Mouse (Mus musculus) adipocyte (in vitro differentiated cells): Measurements from ENCODE around the gene Trim65.
A peak's percentile ranks its signal among the peaks of the same experiment; 100 is the strongest.
"Not testable (repeated sequence)": the region's sequence is repeated elsewhere in the genome, so short reads cannot be mapped to it uniquely, and the experiment has no call there.

Source experiments
- DNase-seq: peaks from one replicate; pipeline ENCODE4 v3.0.0-alpha.2; 2016; ENCODE audit warnings: low spot score

The Trim65 gene

GRCm38 (mm10) chr11:116108464-116109137 lies 22.3 kb downstream of the Trim65 start:
- peak; percentile 92 for DNase-seq

DNA sequence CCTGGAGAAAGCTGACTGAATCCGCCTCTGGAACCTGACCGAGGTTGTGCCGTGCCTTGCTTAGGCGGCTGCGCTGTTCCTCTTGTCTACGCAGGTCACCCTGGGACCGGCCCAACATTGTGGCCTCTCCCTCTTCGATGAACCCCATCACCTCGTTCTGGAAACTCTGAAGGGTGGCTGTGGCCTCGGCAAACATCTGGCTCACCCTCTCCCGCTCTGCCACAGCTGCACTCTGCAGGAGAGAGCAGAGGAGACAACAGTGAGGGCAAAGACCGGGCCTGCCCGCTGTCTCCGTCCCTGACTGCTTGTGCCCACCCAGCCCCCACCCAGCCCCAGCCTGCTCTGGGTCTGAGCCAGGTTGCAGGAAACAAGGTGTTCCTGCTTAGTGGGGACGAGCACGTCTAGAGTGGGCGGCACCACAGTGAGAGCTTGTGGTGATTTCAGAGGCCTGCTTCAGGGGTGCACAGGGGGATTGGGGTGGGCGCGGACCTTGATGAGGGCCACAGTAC lies 23.1 kb downstream of the Trim65 start:
- no peak for DNase-seq

GRCm38 (mm10) chr11:116106963-116107776 lies 23.8 kb downstream of the Trim65 start:
- DNase-seq, result no peak

DNA sequence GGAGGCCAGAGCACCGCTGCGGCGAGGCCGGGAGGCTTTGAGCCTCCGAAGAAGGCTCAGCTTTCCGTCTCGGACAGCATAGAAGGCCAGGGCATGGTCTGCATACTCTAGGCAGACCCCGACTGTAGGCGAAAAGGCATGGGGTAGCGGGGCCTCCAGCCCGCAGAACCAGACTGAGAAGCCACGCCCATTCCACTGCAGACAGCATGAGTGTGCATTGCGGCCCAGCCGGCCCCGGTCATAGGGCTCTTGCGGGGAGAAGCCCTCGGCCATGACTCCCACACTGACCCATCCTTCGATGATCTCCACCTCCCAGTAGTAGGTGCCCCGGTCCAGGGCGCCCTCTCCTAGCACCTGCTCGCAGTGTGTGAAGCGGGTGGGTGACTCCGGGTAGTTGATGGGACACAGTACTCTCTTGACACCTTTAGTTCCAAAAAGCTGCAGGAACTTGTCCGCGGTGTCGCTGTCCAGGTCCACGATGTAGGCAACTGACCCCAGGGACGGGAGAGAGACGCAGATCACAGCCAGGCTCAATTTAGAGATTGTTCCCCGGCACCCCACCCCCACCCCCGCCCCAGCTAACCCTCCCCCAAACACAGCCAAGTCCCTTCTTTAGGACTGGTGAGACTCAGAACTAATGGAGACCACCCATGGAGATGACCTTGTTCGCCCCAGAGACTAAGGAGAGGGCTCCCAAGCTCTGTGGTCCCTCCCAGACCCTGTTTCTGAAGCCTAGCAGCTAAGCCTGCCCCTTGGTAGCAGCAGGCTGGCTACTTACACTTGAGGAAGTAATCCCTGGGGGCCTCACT lies 24.6 kb downstream of the Trim65 start:
- DNase-seq, result no peak

DNA sequence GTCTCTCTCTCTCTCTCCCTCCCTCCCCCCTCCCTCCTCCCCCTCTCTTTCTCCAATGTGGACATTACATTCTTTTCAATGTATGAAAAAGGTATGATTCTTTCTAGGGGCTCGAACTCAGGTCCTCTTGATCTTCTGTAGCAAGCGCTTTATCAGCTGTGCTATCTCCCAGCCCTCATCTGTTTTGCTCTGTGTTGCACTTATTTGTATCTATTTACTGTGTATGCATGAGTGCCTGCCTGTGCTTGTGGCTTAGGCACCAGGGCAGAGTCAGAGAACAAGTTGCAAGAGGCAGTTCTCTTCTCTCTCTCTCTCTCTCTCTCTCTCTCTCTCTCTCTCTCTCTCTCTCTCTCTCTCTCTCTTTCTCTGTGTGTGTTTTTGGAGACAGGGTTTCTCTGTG lies 25.9 kb downstream of the Trim65 start:
- DNase-seq, result no peak

GRCm38 (mm10) chr11:116104006-116104646 lies 26.8 kb downstream of the Trim65 start:
- peak; percentile 80 for DNase-seq

- DNase-seq, result peak; percentile 51
Observed at GRCm38 (mm10) chr11:116103572-116103971, 27.4 kb downstream of the Trim65 start.

DNA sequence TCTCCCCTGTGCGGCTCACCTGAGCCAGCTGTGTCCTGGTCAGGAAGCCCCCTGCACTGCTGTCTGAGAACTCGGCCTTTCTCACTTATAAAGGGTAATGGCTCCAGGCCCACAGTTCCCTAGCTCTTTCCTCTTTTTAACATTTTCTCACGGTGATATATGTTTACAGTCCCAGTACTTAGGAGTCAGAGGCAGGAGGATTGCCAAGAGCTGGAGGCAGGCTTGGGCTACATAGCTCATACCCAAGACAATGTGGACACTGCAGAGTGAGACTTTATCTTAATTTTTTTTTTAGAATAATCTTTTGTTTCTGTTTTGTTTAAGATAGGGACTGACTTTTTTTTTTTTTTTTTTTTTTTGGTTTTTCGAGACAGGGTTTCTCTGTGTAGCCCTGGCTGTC lies 28.5 kb downstream of the Trim65 start:
- DNase-seq, result peak; percentile 81

GRCm38 (mm10) chr11:116101931-116102381 lies 29.0 kb downstream of the Trim65 start:
- peak; percentile 70 for DNase-seq

GRCm38 (mm10) chr11:116100839-116101238 lies 30.1 kb downstream of the Trim65 start:
- no peak for DNase-seq

GRCm38 (mm10) chr11:116100385-116100784 lies 30.5 kb downstream of the Trim65 start:
- DNase-seq, result peak; percentile 87

GRCm38 (mm10) chr11:116099462-116099861 lies 31.5 kb downstream of the Trim65 start:
- no peak for DNase-seq

GRCm38 (mm10) chr11:116098711-116099460 lies 32.0 kb downstream of the Trim65 start:
- DNase-seq, result peak; percentile 78

GRCm38 (mm10) chr11:116096213-116097108 lies 34.5 kb downstream of the Trim65 start:
- DNase-seq, result peak; percentile 62

DNA sequence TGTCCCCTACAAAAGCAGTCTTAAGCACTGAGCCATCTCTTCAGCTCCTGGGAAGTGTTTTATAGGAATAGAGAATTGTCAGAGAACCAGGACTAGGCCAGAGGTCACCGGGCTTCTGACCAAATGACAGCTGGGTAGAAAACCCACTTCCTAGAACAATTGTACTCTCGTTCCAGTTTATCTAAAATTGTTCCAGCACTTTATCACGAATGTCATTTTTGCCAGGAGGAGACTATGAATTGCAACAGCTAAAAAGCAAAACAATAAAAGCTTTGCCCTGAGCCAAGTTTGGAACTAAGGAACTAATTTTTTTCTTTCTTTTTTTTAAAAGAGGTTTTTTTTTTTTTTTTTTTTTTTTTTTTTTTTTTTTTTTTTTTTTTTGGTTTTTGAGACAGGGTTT lies 35.4 kb downstream of the Trim65 start:
- peak; percentile 95 for DNase-seq

DNA sequence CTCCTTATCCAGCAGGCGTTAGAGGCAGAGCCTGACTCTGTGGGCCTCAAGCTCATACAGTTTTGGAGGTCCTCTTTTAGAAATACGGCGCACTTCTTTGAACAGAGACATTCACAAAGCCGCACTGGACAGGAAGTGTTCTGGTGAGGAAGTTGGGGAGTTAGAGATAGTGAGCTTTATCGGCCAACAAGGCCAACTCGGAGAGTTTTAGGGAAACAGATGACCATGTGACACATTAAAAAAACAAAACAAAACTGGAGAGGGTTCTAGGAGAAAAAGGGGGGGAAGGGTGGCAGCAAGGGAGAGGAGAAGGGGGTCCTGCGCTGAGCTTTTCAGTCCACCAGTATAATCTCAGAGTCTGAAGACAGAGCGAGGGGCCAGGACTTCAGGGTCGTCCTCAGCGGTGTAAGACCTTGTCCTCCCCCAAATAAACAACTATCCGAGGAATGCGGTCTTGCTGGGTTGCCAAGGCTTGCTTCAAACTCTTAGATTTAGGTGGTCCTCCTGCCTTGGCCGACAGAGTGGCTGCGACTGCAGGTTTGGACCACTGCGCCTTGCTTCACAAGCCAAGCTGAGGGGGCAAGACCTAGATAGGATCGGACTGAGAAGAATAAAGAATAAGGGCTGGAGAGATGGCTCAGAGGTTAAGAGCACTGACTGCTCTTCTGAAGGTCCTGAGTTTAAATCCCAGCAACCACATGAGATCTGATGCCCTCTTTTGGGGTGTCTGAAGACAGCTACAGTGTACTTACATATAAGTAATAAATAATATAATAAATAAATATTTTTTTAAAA lies 37.0 kb downstream of the Trim65 start:
- no peak for DNase-seq

GRCm38 (mm10) chr11:116092959-116093358 lies 38.0 kb downstream of the Trim65 start:
- DNase-seq, result not testable (repeated sequence)

DNA sequence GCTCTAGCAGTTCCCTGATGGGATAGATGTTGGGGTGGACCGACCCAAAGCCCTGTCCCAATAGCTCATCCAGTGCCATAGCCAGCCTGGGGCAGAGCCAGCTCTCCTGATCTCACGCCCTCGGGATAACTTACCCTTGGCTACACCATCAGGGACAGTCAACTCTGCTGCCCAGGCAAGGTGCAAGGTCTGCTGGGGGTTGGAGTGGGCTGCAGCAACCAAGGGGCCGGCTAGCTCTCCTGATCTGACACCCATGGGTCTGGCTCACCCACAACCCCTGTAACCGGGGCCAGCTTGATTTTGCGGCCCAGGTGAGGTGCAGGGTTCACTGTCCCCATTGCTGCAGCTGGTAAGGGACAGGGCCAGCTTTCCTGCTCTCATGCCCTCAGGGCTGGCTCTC lies 39.3 kb downstream of the Trim65 start:
- no peak for DNase-seq

DNA sequence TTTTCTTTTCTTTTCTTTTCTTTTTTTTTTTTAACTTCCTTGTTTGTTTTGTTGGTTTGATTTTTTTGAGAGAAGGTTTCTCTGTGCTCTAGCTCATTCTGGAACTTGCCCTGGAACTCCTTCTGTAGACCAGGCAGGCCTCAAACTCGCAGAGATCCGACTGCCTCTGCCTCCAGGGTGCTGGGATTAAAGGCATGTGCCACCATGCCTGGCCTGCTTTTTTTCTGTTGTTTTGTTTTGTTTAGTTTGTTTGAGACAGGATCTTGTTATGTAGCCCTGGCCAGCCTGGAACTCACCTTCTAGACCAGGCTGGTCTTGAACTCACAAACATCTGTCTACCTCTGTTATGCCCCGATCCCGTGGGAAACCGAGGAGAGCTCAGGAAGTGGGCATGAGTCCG lies 41.4 kb downstream of the Trim65 start:
- DNase-seq, result no peak
